Mouse (Mus musculus) cerebellum, adult 11 months (tissue): ENCODE results near the gene Wrap53.

ENCODE experiments used
- DNase-seq: peaks from one replicate; pipeline ENCODE4 v3.0.0; 2022

Wrap53 gene

GRCm38 (mm10) chr11:69600098-69600497 lies 20.0 kb upstream of the Wrap53 start:
- peak; percentile 53 for DNase-seq

GRCm38 (mm10) chr11:69599436-69599835 lies 19.4 kb upstream of the Wrap53 start:
- DNase-seq: no peak

- no peak for DNase-seq
These were observed 14.8 kb upstream of the Wrap53 start for GRCm38 (mm10) chr11:69594853-69595252.

GRCm38 (mm10) chr11:69592799-69593198 lies 12.7 kb upstream of the Wrap53 start:
- no peak for DNase-seq

- peak; percentile 49 for DNase-seq
These were observed 12.0 kb upstream of the Wrap53 start for GRCm38 (mm10) chr11:69591899-69592637.

- no peak for DNase-seq
These were observed 11.4 kb upstream of the Wrap53 start for GRCm38 (mm10) chr11:69591424-69591823.

GRCm38 (mm10) chr11:69590622-69591021 lies 10.6 kb upstream of the Wrap53 start:
- DNase-seq: no peak

- no peak for DNase-seq
These were observed 9.3 kb upstream of the Wrap53 start for GRCm38 (mm10) chr11:69589207-69589834.

- no peak for DNase-seq
These were observed 5.8 kb upstream of the Wrap53 start for GRCm38 (mm10) chr11:69585718-69586325.

GRCm38 (mm10) chr11:69584937-69585336 lies 4.9 kb upstream of the Wrap53 start:
- DNase-seq: no peak

- no peak for DNase-seq
These were observed 4.0 kb upstream of the Wrap53 start for GRCm38 (mm10) chr11:69584008-69584407.

GRCm38 (mm10) chr11:69582230-69582805 lies 2.3 kb upstream of the Wrap53 start:
- DNase-seq: no peak

- no peak for DNase-seq
These were observed 1.8 kb upstream of the Wrap53 start for GRCm38 (mm10) chr11:69581814-69582213.

GRCm38 (mm10) chr11:69581147-69581688 lies 1.2 kb upstream of the Wrap53 start:
- DNase-seq: peak; percentile 90

GRCm38 (mm10) chr11:69580572-69581146 lies 604 bp upstream of the Wrap53 start:
- DNase-seq: no peak

- peak; percentile 97 for DNase-seq
These were observed 682 bp downstream of the Wrap53 start for GRCm38 (mm10) chr11:69579128-69580017.

- DNase-seq: no peak
These were observed 1.8 kb downstream of the Wrap53 start for GRCm38 (mm10) chr11:69578301-69578700.

GRCm38 (mm10) chr11:69576307-69576706 lies 3.7 kb downstream of the Wrap53 start:
- DNase-seq: no peak

- DNase-seq: no peak
These were observed 4.8 kb downstream of the Wrap53 start for GRCm38 (mm10) chr11:69575220-69575619.

GRCm38 (mm10) chr11:69565131-69565530 lies 14.9 kb downstream of the Wrap53 start:
- no peak for DNase-seq

- DNase-seq: no peak
These were observed 15.7 kb downstream of the Wrap53 start for GRCm38 (mm10) chr11:69564391-69564790.

- DNase-seq: no peak
These were observed 16.7 kb downstream of the Wrap53 start for GRCm38 (mm10) chr11:69563373-69563772.
